Mouse (Mus musculus) cerebellum, postnatal 36 days (tissue): ENCODE measurements around the gene Trim75.

ENCODE experiments used
- DNase-seq, 2 experiments: peaks; one replicate each; pipeline ENCODE4 v3.0.0; 2021 to 2022; ENCODE audit warnings: mixed read lengths in 2 of 2

Gene Trim75

DNA sequence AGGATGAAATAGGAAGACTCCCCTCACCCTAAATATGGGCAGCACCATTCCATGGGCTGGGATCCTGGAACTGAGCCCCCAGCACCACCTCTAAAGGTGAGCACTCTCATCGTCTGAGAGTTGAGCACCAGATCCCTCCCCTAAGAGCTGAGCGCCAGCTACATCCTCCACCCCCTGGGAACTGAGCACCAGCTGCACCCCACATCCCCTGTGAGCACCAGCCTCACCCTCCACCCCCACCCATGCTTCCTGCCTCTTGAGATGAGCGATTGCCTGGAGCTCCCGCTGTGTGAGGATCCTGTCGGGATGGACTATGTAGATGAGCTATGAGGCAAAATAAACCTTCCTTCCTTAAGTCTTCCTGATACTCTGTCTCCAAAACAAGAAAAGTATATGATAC lies 44.7 kb downstream of the Trim75 start:
- no peak for DNase-seq

DNA sequence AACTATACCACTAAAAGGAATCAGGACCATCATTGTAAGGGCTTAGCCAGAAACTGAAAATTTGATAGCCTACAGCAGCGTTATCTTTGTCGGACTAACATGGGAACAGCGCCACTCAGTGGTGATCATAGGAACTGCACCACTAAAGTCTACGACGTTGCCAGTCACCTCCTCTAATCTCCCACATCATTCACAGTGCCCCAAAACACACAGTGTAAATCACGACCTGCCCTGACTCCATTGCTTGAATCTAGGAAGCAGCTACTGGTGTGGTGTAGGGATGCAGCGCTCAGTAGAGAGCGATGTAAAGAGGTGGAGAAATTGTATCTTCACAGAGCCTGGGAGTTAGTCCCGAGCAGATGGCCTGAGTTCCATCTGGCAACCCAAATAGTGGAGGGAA lies 46.1 kb downstream of the Trim75 start:
- peak; percentile 86 to 92 for DNase-seq

DNA sequence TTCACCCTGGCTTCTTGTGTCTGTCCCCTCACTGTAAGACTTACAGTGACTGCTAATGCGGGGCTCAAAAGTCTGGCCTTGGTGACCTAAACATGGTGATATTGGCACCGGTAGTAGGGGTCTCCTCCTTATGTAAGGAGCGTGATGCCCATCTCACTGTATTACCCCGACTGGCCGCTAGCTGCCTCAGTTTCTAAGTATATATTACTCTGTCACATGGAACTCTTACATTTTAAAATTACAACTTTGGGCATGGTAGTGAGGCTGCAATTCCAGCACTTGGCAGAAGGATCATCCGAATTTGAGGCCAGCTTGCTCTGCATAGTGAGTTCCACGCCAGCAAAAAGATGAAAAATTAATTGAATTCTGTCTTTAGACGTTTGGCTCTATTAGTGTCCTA lies 46.6 kb downstream of the Trim75 start:
- DNase-seq, result no peak

DNA sequence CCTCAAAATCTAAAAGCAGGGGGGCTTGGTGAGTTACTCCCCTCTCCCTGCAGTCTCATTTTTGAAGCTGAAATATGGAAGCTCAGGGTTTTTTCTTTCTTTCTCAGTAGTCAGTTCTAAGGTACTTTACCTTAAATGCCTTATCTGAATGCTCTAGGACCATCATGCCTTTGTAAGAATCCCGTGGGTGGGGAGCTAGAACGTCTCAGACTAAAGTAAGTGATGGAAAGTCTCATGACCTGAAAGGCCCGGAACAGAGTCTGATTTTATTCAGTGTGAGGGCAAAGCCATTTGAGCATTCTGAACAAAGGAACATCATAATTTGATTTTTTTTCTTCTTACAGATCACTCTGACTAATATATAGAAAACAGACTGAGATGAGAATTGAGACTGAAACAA lies 52.6 kb downstream of the Trim75 start:
- DNase-seq, result no peak
